Mouse (Mus musculus): ENCODE results near the gene Fdx1.

Fdx1 gene

GRCm38 (mm10) chr9:51962975-51963701, at the start of gene Fdx1:
Gene Fdx1, minus strand, starts transcription at chr9:51963556.
- no peak for DNase-seq (ENCODE audit: extremely low read depth, low read depth, low spot score)

GRCm38 (mm10) chr9:52012781-52013436, 49.6 kb upstream of the Fdx1 start:
- no peak for DNase-seq (ENCODE audit: extremely low read depth, low read depth, low spot score)

GRCm38 (mm10) chr9:52012311-52012710, 49.0 kb upstream of the Fdx1 start:
- DNase-seq (ENCODE audit: extremely low read depth, low read depth, low spot score), result no peak

GRCm38 (mm10) chr9:52008511-52008910, 45.2 kb upstream of the Fdx1 start:
- no peak for DNase-seq (ENCODE audit: extremely low read depth, low read depth, low spot score)

- no peak for DNase-seq (ENCODE audit: extremely low read depth, low read depth, low spot score)
Observed at GRCm38 (mm10) chr9:52007341-52007740, 44.0 kb upstream of the Fdx1 start.

- no peak for DNase-seq (ENCODE audit: extremely low read depth, low read depth, low spot score)
Observed at GRCm38 (mm10) chr9:52003501-52003900, 40.1 kb upstream of the Fdx1 start.

- DNase-seq (ENCODE audit: extremely low read depth, low read depth, low spot score), result no peak
Observed at GRCm38 (mm10) chr9:51995331-51996099, 32.2 kb upstream of the Fdx1 start.

- no peak for DNase-seq (ENCODE audit: extremely low read depth, low read depth, low spot score)
Observed at GRCm38 (mm10) chr9:51994636-51995260, 31.4 kb upstream of the Fdx1 start.

- no peak for DNase-seq (ENCODE audit: extremely low read depth, low read depth, low spot score)
Observed at GRCm38 (mm10) chr9:51993486-51994275, 30.3 kb upstream of the Fdx1 start.

GRCm38 (mm10) chr9:51991241-51991876, 28.0 kb upstream of the Fdx1 start:
- no peak for DNase-seq (ENCODE audit: extremely low read depth, low read depth, low spot score)

GRCm38 (mm10) chr9:51990828-51991227, 27.5 kb upstream of the Fdx1 start:
- no peak for DNase-seq (ENCODE audit: extremely low read depth, low read depth, low spot score)

GRCm38 (mm10) chr9:51985493-51986099, 22.2 kb upstream of the Fdx1 start:
- peak; percentile 57 for DNase-seq (ENCODE audit: extremely low read depth, low read depth, low spot score)

GRCm38 (mm10) chr9:51981131-51981530, 17.8 kb upstream of the Fdx1 start:
- no peak for DNase-seq (ENCODE audit: extremely low read depth, low read depth, low spot score)

GRCm38 (mm10) chr9:51979301-51979700, 15.9 kb upstream of the Fdx1 start:
- DNase-seq (ENCODE audit: extremely low read depth, low read depth, low spot score), result no peak

- DNase-seq (ENCODE audit: extremely low read depth, low read depth, low spot score), result no peak
Observed at GRCm38 (mm10) chr9:51978545-51979259, 15.3 kb upstream of the Fdx1 start.

GRCm38 (mm10) chr9:51977439-51978000, 14.2 kb upstream of the Fdx1 start:
- DNase-seq (ENCODE audit: extremely low read depth, low read depth, low spot score), result no peak

- no peak for DNase-seq (ENCODE audit: extremely low read depth, low read depth, low spot score)
Observed at GRCm38 (mm10) chr9:51974871-51975270, 11.5 kb upstream of the Fdx1 start.

- no peak for DNase-seq (ENCODE audit: extremely low read depth, low read depth, low spot score)
Observed at GRCm38 (mm10) chr9:51973846-51974245, 10.5 kb upstream of the Fdx1 start.

- no peak for DNase-seq (ENCODE audit: extremely low read depth, low read depth, low spot score)
Observed at GRCm38 (mm10) chr9:51966373-51966772, 3.0 kb upstream of the Fdx1 start.

Measured in fat pad, adult 2 months (tissue).